Mouse (Mus musculus): ENCODE measurements around the gene Ptgdr2.

DNA sequence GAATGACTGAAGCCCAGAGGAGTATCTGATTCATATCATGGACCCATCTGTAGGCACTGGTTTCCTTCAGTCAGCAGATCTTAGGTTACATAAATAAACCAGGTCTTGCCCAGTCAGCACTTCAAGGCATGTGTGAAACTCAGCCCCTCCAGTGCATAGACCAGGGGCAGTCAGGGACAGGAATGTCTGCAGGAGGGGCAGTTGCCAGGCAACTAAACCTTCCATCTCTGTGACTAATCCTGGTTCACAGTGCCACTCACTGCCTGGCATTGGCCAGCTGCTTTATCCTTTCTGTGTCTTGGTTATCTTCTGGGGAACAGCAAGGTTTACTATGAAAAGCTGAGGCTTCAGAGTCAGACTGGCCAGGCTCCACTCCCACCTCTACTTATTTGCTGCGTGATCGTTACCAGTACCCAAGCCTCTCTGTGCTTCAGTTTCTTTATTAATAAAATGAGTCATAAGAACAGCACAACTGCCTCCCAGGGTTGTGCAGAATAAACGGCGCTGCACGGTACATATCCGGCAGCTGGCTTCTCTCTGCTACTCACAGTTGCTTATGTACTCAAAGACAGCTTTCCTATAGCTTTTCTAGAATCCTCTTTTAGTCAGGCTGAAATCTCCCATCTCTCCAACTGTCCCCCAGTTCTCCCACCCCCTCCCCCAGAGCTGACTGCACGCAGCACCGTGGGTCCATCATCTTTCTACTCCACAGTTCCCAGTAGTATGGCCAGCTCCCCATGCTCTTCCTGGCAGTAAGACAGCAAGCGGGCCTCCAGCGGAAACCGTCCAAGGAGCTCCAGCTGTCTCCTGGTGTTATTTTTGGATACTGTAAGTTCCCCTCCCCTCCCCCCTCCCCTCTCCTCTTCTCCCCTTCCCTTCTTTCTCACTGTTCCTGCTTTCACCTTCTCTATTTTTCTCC is 15.3 kb downstream of the Ptgdr2 start:
- no peak for TF ChIP-seq CTCF (IDR thresholded peaks at IDR 0.05; ENCODE audit: low read depth)
- TF ChIP-seq EP300 (IDR thresholded peaks at IDR 0.05; ENCODE audit: low read depth): no peak

Measured in liver, embryonic 14.5 days (tissue).